Mouse (Mus musculus): ENCODE measurements around the gene Rbpjl.

Rbpjl gene

GRCm38 (mm10) chr2:164389499-164389898, 13.4 kb upstream of the Rbpjl start:
- in situ Hi-C loops (cut with MboI, MseI) = no loop called here

GRCm38 (mm10) chr2:164393126-164393525, 9.8 kb upstream of the Rbpjl start:
- in situ Hi-C loops (cut with MboI, MseI) = no loop called here

GRCm38 (mm10) chr2:164396076-164396475, 6.9 kb upstream of the Rbpjl start:
- in situ Hi-C loops (cut with MboI, MseI) = no loop called here

- in situ Hi-C loops (cut with MboI, MseI) = no loop called here
These were observed 6.0 kb upstream of the Rbpjl start for GRCm38 (mm10) chr2:164396911-164397310.

GRCm38 (mm10) chr2:164403396-164404081, 598 bp downstream of the Rbpjl start:
- in situ Hi-C loops (cut with MboI, MseI) = no loop called here

- in situ Hi-C loops (cut with MboI, MseI) = no loop called here
These were observed 1.4 kb downstream of the Rbpjl start for GRCm38 (mm10) chr2:164404082-164404990.

- in situ Hi-C loops (cut with MboI, MseI) = no loop called here
These were observed 2.1 kb downstream of the Rbpjl start, which contains the start of gene Matn4 for GRCm38 (mm10) chr2:164405060-164405459. TSS of gene Matn4 (minus strand) at chr2:164405160.

- in situ Hi-C loops (cut with MboI, MseI) = no loop called here
These were observed 2.6 kb downstream of the Rbpjl start for GRCm38 (mm10) chr2:164405519-164405918.

- in situ Hi-C loops (cut with MboI, MseI) = no loop called here
These were observed 4.8 kb downstream of the Rbpjl start for GRCm38 (mm10) chr2:164407708-164408107.

GRCm38 (mm10) chr2:164414167-164414566, 11.2 kb downstream of the Rbpjl start:
- in situ Hi-C loops (cut with MboI, MseI) = no loop called here

- in situ Hi-C loops (cut with MboI, MseI) = no loop called here
These were observed 11.6 kb downstream of the Rbpjl start for GRCm38 (mm10) chr2:164414581-164414980.

GRCm38 (mm10) chr2:164417198-164417597, 14.3 kb downstream of the Rbpjl start:
- in situ Hi-C loops (cut with MboI, MseI) = loop anchor here (5.0 kb wide), 1 partner anchor 110 kb away; no protein-coding TSS in a partner anchor

- in situ Hi-C loops (cut with MboI, MseI) = loop anchor here (5.0 kb wide), 1 partner anchor 109 kb away; no protein-coding TSS in a partner anchor
These were observed 15.5 kb downstream of the Rbpjl start for GRCm38 (mm10) chr2:164418308-164418875.

GRCm38 (mm10) chr2:164419489-164419888, 16.5 kb downstream of the Rbpjl start:
- in situ Hi-C loops (cut with MboI, MseI) = loop anchor here (5.0 kb wide), 1 partner anchor 108 kb away; no protein-coding TSS in a partner anchor

- in situ Hi-C loops (cut with MboI, MseI) = no loop called here
These were observed 18.4 kb downstream of the Rbpjl start for GRCm38 (mm10) chr2:164421306-164421705.

- in situ Hi-C loops (cut with MboI, MseI) = no loop called here
These were observed 19.0 kb downstream of the Rbpjl start for GRCm38 (mm10) chr2:164421979-164422378.

- in situ Hi-C loops (cut with MboI, MseI) = no loop called here
These were observed 19.9 kb downstream of the Rbpjl start for GRCm38 (mm10) chr2:164422675-164423393.

GRCm38 (mm10) chr2:164423464-164423863, 20.5 kb downstream of the Rbpjl start:
- in situ Hi-C loops (cut with MboI, MseI) = no loop called here

- in situ Hi-C loops (cut with MboI, MseI) = no loop called here
These were observed 21.5 kb downstream of the Rbpjl start for GRCm38 (mm10) chr2:164424406-164424805.

- in situ Hi-C loops (cut with MboI, MseI) = no loop called here
These were observed 22.5 kb downstream of the Rbpjl start for GRCm38 (mm10) chr2:164425401-164425800.

GRCm38 (mm10) chr2:164426121-164426520, 23.2 kb downstream of the Rbpjl start:
- in situ Hi-C loops (cut with MboI, MseI) = no loop called here

Data from T-helper 1 cell (primary cell).